Mouse (Mus musculus): ENCODE measurements at regions not wholly inside any gene's neighbourhood (a gene's known extent, or its start where the extent isn't known, plus 50 kb on each side); places are given as distances from the start of the nearest gene placed in this dataset.

GRCm38 (mm10) chr4:124147276-124147675 is 229.5 kb upstream of the 4930535I16Rik start:
- DNase-seq: no peak

DNA sequence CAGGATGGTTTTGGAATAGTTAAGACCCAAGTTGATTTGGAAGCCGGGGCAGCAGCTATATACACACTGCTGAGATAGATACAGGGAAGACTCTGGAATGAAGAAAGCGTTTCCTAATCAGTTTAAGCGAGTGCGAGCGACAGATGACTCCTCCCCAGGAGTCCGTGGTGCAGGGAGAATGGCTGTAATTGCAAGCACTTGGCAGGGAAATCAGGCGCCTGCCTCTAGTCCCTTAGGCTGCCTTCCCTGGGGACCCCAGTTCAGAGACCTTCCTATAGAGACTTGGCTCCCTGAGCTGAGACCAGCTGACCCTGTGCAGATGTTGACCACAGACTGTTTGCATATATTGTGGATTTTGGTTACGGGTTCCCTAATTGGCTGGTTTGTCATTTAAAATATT is 228.3 kb upstream of the 4930535I16Rik start:
- DNase-seq: peak; percentile 16

DNA sequence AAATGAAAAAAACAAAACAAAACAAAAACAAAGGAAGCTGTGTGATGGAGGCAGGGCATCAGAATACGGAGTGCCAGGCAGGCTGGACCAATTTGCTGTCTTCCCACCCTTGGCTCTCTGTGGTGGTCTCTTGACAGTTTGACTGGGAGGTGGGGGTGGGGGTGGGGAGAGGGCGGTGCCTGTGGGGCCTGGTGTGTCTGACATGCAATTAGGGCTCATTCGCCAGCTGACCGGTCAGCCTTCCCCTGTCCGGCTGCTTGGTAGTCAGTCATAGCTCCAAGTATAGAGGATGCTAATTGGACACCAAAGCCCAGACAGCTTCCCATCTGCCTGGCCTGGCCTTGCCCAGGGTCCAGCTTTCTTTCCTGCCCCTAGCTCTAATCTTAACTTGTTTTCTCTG is 225.8 kb upstream of the 4930535I16Rik start:
- DNase-seq: no peak

DNA sequence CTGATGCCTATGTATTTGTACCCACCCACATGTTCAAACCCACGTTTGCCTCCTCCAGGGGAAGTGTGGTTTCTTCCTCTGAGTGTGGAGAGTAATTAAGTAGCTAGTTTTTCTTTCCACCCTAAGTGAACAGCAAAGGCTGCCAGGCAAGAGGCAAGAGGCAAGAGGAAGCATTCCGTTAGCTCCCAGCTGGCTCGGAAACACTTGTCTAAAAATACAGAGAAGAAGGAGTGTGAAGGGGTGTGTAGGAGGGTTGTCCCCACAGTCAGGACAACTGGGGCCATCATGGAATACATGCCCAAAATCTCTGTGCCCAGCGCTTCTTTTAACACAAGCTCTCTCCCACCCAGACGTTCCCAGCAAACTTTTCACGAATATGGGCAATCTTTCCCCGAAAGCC is 225.4 kb upstream of the 4930535I16Rik start:
- DNase-seq: no peak

- peak; percentile 99 for DNase-seq
Observed at GRCm38 (mm10) chr4:124142083-124142482, 224.3 kb upstream of the 4930535I16Rik start.

GRCm38 (mm10) chr4:124135165-124135470 is 217.3 kb upstream of the 4930535I16Rik start:
- DNase-seq: peak; percentile 35

GRCm38 (mm10) chr4:124134341-124135164 is 216.7 kb upstream of the 4930535I16Rik start:
- no peak for DNase-seq

GRCm38 (mm10) chr4:124130946-124131345 is 213.1 kb upstream of the 4930535I16Rik start:
- DNase-seq: no peak

- no peak for DNase-seq
Observed at GRCm38 (mm10) chr4:124126258-124126657, 208.4 kb upstream of the 4930535I16Rik start.

DNA sequence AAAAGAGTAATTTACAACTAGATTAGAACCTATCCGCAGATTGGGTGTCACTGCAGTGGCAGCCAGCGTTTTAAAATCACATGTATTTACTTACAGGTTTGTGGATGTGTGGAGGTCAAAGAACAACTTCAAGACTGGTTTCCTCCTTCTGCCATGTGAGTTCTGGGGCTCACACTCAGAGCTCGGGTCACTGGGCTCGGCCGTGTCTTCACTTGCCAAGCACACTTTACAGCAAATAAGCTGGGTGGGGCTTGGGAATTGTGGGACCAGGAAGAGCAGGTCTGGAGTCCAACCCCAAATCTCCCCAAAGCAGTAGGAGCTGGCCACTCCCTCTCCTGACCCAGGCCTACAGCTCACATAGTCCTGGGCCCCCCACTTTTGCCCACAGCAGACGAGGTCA is 202.5 kb upstream of the 4930535I16Rik start:
- no peak for DNase-seq

DNA sequence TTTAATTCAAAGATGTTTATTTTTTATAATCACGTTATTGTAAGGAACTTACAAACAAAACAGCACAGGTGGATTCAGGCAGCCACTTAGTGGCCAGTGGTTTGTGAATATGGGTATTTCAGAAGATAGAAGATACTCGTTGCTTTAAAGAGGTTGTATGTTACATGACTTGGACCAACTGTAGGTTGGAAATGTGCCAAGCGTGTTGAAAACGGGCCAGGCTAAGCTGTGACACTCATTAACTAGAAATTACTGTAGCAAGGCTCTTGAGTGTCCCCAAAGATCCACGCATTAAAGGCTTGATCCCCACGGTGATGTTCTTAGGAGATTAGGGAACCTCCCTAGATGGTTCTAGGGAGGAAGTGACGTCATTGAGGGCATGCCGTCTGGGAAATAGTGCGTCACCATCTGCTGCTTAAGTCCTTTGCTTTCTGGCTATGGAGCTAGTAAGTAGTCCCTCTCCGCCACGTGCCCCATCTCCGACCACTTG is 196.1 kb upstream of the 4930535I16Rik start:
- DNase-seq: peak; percentile 18

DNA sequence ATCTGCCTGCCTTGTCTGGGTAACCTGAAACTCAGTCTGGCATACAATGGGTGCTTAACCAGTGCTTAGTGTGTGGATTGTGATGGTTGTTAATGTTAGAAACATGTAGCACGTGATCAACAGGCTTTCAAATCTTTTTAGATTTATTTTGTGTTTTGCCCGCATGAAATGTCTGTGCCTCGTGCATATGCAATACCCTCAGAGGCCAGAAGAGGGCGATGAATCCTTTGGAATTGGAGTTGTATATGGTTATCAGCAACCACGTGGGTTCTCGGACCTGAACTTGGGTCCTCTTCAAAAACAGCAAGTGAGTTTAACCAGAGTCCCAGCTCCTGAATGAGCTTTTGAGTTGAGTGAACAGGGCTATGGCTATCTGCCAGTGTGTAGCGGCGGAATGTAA is 192.9 kb upstream of the 4930535I16Rik start:
- DNase-seq: peak; percentile 16

GRCm38 (mm10) chr4:124109371-124109770 is 191.5 kb upstream of the 4930535I16Rik start:
- no peak for DNase-seq

DNA sequence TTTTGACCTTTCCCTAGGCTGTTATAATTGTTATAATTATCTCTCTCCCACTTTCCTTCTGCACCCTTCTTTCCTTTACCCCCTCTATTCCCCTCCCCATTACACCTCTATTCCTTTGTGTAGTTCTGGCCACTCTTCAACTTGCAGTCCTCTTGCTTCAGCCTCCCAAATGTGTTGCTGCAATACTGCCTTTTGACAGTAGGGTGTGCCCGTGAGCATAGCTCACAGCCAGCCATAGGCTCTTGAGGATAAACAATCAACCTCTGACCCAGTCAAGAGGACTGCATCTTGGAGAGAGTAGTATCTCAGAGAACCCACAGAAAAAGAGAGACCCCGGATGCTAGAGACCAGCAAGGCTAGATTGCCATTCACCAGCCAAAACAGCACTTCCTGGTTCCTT is 184.9 kb upstream of the 4930535I16Rik start:
- DNase-seq: no peak

- DNase-seq: no peak
Observed at GRCm38 (mm10) chr4:124086801-124087200, 169.0 kb upstream of the 4930535I16Rik start.

GRCm38 (mm10) chr4:124086254-124086653 is 168.4 kb upstream of the 4930535I16Rik start:
- DNase-seq: no peak

DNA sequence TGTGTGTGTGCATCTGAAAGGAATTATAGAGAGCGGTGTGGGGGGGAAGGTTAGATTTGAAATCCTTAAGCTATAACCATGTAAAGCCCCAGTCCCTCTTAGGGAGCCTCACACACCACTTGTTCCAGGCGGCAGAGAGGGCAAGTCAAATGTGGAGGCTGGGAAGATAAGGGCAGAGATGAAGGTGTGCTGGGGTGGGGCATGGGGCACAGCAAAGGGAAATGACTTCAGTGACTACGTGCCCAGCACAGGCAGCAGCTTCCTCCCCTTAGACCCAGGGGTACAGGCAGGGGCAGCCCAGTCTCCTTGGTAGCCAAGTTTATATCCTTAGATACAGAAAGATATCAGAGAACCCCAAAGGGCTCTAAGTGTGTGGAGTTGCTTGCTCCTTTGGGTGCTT is 161.8 kb upstream of the 4930535I16Rik start:
- no peak for DNase-seq

DNA sequence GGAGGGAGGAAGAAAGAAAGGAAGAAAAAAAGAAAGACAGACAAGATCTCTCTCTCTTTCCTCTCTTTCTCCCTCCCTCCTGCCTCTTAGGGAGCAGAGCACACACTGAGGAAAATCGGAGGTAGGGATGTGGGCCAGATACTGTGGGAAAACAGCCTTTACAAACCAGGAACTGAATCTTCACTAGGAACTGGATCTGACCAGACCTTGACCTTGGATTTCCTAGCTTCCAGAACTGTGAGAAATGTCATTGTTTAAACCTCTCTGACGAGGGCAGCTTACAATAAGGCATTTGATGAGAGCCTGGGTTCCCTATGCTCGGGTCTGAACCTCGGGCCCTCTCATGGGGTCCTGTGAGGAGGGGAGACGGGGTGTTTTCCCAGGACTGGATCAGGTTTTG is 157.7 kb upstream of the 4930535I16Rik start:
- no peak for DNase-seq

GRCm38 (mm10) chr4:124073646-124074045 is 155.8 kb upstream of the 4930535I16Rik start:
- no peak for DNase-seq

DNA sequence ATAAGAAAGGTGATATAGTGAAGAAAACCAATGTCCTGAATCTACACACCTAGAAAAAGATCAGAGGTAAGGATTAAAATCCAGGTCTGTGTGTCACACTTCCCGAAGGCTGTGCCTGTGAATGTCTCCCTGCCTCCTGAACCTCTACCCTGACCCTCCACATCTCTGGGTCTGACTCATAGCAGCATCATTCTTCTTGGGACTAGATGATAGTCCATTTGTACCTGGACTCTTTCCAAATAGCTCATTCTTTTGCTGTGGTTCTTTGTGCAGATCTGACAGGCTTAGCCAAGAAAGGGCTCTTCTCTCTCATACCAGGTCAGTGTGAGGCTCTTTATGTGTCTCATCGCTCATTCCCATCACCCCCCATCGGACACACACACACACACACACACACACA is 146.8 kb upstream of the 4930535I16Rik start:
- DNase-seq: no peak

DNA sequence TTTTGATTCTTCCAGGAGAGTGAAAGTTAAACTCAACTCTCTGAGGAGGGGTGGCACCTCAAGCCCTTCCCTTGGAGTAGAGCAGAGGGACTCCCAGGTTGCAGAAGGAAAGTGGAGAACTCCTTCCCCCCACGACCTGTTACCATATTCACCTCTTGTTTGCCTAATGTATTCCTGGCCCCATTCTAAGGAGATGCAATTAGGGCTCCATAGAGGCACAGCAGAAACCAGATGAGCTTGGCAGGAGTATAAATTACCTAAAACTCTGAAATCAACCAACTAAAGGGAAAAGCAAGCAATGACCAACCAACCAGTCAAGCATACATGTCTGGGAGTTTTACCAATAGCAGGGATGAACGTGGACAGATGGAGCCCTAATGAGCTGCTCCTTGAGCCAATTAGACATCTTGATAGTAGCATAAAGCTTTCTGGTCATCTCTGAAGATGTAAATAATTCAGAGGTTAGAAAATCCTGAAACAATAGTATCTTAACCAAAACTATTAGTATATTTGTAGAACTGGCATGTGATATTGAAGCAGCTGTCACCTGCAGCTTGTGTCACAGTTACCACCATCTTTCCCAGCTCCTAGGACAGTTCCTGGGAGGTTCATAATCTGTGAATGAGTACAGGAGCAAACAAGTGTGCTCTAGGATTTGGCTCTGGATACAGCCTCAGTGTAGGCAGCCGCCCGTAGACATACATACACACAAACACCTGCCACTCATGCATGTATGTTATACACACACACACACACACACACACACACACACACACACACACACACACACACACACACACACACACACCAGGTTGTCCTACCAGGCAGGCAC is 145.7 kb upstream of the 4930535I16Rik start:
- DNase-seq: no peak

GRCm38 (mm10) chr4:124057607-124058006 is 139.8 kb upstream of the 4930535I16Rik start:
- DNase-seq: no peak

GRCm38 (mm10) chr4:124054240-124054760 is 136.5 kb upstream of the 4930535I16Rik start:
- DNase-seq: no peak

Data from right cerebral cortex, postnatal 4 days (tissue).